Mouse (Mus musculus) embryonic fibroblast, embryonic 13.5 days (primary cell): ENCODE data around the gene Pnma1. TPM values are rescaled to one million over a fixed set of nuclear protein-coding genes. Genes with fewer than 3 reads are reported as not detected.

Experiments used
- H3K27ac ChIP-seq: 2 replicates; pipeline ENCODE4 v1.5.1; 2012; ENCODE audit warnings: low read length, control low read depth, inconsistent platforms; ENCODE audit not compliant: insufficient read depth
- H3K4me1 ChIP-seq: 2 replicates; pipeline ENCODE4 v1.6.1; 2011; ENCODE audit warnings: low read length; ENCODE audit not compliant: control insufficient read depth, insufficient read depth
- H3K4me3 ChIP-seq: 2 replicates; pipeline ENCODE4 v1.5.1; 2011; ENCODE audit warnings: mild to moderate bottlenecking, control low read depth, low read length; ENCODE audit not compliant: insufficient read depth
- CTCF ChIP-seq: IDR thresholded peaks from 2 replicates; pipeline ENCODE4 v1.5.1; 2011; ENCODE audit warnings: mild to moderate bottlenecking, control low read depth, low read length, moderate library complexity, borderline replicate concordance; ENCODE audit not compliant: insufficient read depth
- POLR2A ChIP-seq: IDR thresholded peaks from 2 replicates; pipeline ENCODE4 v1.6.1; 2011; ENCODE audit warnings: low read depth, mild to moderate bottlenecking, control low read depth, low read length, moderate library complexity
- polyA plus RNA-seq: library from polyadenylated mRNA; stranded (reverse); fragments of >200 nt; gene quantifications from 2 replicates; pipeline ENCODE4 v1.2.4, GENCODE M21; 2011; ENCODE audit warnings: low read depth; ENCODE audit not compliant: missing spikeins, insufficient read length

Gene Pnma1
- polyA plus RNA-seq, 1 experiment: 0.30 TPM

DNA sequence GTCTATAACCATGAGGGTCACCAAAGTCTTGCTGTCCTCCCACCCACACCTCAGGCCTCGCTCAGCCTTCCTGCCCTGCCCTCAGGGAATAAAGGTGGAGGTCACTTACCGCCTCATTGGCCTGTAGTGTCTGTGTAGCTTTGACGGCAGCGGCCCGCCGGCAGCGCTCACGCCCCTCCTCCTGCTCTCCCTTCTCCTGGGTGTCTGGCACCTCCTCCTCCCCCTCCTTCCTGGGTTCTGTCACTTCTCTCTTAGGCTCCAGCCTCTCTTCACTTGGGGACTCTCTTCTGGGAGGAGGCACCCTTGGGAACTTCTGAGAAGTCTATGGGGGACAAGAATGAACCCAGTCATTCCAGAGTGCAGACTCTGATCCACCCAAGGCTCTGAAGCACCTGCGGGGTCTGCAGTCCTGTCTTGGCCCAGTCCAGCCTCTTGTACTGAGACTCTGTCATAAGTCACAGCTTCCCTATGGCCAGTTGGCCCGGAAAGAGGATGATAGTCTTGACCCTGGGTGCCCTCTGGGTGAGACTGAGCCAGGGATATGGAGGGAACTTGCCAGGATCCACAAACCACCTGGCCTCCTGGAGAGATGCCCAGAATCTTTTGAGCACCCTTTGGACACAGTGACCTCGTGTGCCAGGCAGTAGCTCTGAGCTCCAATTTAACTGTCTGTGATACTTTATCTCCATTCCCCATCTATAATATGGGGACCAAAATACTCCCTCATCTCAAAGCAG lies 6.7 kb upstream of the Pnma1 start:
- Histone ChIP-seq H3K4me3 (no peak overlapping the region), H3K27ac (no peak overlapping the region), H3K4me1 (peaks cover 3% of the 10 kb centered on the region; the same call in 1 of the 2 replicates)
- TF ChIP-seq POLR2A: no peak
- TF ChIP-seq CTCF: no peak

DNA sequence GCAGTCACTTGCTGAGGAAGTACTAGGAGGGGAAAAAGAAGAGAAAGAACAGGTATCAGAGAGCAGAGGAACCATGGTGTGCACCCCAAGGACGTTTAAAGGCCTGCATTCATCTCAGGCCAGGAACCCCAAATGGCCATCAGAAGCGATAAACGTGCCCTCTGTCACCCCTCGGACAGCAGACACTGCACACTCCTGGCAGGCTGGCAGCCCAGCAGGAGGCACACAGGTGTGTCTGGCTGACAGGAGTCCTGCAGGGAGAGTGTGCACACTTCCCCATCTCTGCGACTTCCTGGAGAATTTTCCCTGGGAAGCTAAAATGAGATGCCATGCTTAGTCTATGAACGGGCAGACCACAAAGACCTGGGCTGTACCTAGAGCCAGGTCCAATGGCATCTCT lies 5.1 kb upstream of the Pnma1 start:
- Histone ChIP-seq H3K4me3 (no peak overlapping the region), H3K27ac (no peak overlapping the region), H3K4me1 (peaks cover 3% of the 10 kb centered on the region; the same call in 1 of the 2 replicates)
- TF ChIP-seq POLR2A: no peak
- no peak for TF ChIP-seq CTCF

DNA sequence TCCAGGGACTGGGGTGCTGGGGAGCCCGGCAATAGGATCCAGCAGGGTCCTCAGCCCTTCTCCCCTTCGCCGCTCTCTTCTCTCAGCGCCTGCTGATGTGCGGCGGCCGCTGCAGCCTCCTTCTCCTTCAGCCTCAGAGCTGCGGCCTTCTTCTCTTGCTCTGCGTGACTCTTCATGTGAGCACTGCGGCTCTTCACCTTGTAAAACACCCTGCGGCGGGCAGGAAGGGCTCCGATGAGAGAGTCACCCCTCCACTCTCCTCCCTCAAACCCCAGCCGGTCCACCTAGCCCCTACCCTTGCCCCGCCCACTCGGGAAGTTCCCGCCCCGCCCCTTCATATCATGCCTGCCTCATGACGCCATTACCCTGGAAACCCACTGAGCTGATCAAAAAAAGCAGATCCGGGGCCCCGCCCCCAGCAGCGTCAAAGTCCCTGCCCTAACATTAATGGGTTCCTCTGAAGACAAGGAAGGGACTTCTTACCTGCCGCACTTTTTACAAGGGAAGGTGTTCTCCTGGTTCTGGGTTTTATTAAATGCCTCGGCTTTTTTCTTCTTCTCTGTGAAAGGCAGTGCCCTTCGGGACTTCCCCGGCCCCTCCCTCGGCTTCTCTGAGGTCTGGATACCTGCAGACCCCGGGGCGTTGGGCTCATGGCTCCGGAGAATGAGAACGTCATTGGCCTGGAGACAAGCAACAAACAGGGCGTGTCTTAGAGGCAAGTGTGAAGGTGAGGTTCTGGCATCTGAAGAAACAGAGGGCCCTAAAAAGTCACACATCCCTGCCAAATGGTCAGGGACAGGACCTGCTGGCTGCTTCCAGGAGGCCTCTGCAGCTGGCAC lies 4.3 kb upstream of the Pnma1 start:
- Histone ChIP-seq H3K4me1 (peaks cover 3% of the 10 kb centered on the region; the same call in 1 of the 2 replicates), H3K4me3 (no peak overlapping the region), H3K27ac (no peak overlapping the region)
- no peak for TF ChIP-seq POLR2A

DNA sequence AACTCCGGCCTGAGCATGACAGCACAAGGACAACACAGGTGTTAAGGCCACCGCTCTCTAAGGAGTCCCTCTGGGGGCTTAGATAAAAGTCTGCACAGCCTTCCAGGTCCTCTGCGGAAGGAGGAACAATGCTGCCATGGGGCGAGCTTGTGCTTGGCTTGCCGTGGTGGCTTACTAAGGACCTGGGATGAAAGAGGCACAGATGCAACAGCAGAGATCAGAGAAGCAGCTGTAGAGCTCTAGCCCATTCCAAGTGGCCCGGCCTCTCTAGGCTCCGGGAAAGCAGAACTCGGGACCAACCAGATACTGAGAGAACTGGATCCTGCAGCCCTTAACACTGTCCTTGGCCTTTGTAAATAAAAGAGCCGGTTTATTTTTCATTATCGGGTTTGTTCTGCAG lies 3.6 kb upstream of the Pnma1 start:
- Histone ChIP-seq H3K4me3 (no peak overlapping the region), H3K27ac (no peak overlapping the region), H3K4me1 (peaks cover 3% of the 10 kb centered on the region; the same call in 1 of the 2 replicates)
- TF ChIP-seq CTCF (no peak), POLR2A (no peak)

DNA sequence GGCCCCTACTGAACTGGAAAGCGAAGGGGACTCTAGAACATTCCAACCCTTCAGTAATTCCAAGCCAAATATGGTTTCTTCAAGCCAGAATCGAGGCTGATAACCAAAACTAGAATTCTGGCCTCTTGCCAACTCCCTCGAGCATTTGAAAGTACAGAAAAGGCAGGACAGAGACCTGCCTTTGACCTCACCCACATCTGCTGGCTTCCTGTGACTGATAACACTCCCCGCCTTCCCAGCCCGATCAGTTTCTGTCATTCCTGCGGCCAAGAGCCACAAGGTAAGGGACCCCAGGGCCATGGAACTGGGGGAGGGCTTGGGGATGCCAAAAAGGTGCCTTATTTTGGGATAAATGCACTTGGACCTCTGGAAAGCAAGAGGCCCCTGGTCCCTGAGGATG lies 2.7 kb upstream of the Pnma1 start:
- TF ChIP-seq CTCF (no peak), POLR2A (no peak)
- Histone ChIP-seq H3K27ac (no peak overlapping the region), H3K4me3 (no peak overlapping the region), H3K4me1 (peaks cover 3% of the 10 kb centered on the region; the same call in 1 of the 2 replicates)

DNA sequence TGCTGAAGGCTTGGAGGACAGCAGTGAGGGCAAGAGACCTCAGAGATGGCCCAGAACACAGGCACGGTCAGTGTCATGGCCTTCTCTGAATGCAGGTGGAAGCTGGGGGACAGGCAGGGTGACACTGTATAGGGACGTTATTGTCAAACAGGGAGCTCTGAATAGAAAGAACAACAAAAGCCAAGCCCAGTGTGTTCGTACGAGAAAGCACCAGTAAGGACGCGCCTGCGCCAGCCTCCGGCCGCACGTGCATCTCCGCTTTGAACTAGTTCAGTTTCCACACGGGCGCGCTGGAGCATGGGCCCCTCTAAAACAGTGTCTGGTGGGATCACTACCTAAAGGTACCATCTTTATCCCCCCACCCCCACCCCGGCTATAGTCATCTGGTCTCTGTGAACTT lies 1.7 kb upstream of the Pnma1 start:
- H3K4me3 ChIP-seq: no peak overlapping the region
- no peak overlapping the region for H3K27ac ChIP-seq
- TF ChIP-seq CTCF (no peak), POLR2A (no peak)
- H3K4me1 ChIP-seq: peaks cover 3% of the 10 kb centered on the region; the same call in 1 of the 2 replicates

DNA sequence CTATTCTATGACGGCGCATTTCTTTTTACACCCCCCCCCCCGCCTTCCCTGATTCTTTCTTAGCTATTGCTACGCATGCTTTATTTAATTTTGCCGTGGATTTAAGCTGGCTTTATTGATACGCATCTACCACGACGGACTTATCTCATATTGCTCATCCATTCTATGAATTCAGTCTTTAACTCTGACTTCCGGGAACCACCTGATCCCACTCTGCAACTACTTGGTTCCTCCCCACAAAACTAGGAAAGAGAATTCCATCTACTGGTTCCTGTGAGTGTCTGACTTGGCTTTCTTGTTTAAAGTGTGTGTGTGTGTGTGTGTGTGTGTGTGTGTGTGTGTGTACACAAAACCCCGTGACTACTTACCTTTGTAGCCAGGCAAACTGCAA lies 328 bp upstream of the Pnma1 start:
- Histone ChIP-seq H3K4me1 (peaks cover 3% of the 10 kb centered on the region; the same call in 1 of the 2 replicates), H3K27ac (no peak overlapping the region), H3K4me3 (no peak overlapping the region; the same call in 1 of the 2 replicates)
- no peak for TF ChIP-seq POLR2A
- TF ChIP-seq CTCF: no peak

DNA sequence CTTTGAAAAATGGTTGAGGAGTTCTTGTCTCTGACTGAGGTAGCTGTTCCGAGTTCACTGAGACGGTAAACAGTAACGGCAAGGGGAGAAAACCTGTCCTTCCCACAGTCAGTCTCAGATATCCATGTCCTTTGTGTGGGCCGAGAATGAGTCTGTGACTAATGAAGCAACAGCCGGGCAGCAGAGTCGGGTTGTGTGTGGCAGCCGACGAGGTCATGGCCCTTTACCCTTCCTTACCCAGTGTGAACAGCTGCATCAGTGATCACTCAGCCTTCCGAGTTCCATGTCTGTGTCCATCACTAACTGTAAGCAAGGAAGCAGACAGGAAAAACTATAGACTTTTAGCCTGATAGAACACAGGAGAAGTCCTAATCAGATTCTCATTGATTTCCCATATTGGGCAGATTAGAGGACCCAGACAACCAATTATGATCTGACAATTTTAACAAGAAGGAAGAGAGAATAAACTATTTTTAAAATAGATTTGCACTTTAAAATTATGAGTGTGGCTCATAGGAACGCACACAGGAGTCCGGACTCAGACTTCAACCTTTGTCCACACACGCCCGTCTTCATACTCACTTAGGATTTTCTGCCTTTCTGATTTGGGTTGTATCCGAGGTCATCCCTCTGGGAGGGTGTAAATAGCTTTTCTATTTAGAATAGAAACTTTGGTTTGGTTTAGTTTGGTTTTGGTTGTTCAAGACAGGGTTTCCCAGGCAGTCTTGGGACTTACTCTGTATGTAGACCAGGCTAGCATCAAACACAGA lies 5.8 kb downstream of the Pnma1 start:
- no peaks in the 10 kb centered on the region for H3K4me1 ChIP-seq
- H3K4me3 ChIP-seq: no peak overlapping the region
- H3K27ac ChIP-seq: no peak overlapping the region
- no peak for TF ChIP-seq CTCF
- TF ChIP-seq POLR2A: no peak

DNA sequence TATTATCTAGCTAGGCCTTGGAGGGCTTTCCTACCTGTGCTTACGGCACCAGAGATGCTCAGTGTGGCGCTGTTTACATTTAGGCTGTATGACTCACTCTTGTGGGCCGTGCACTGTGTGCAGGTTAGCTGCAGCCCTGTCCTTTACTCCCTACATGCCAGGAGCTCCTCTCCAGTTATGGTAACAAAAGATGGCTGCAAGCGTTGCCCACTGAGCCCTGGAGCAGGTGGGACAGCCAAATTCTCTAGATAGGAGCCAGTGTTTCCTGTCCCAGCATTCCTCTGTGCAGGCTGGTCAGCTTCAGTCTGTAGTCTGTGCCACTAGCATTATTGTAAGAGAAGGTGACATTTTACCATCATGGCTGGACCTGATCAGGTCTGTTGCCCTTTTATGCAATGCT lies 7.0 kb downstream of the Pnma1 start:
- H3K4me3 ChIP-seq: no peak overlapping the region
- no peaks in the 10 kb centered on the region for H3K4me1 ChIP-seq
- no peak overlapping the region for H3K27ac ChIP-seq
- TF ChIP-seq POLR2A (no peak), CTCF (no peak)

DNA sequence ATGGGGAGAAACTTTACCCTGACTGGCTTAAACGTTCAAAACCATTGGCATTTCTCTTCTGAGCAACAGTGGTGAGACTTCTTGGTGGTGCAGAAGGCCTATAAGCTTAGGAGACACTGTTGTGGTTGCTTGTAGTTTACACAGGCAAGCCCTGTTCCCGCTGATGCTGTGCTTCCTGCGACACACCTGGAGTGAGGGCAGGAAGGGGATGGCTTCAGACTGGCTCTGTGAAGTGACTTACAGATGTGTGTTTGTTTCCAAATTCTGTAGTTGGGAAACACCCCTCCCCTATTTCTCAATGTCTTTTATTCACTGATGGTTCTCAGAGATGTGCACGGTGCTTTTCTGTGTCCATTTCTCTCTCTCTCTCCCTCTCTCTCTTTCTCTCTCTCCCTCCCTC lies 8.2 kb downstream of the Pnma1 start:
- no peak overlapping the region for H3K27ac ChIP-seq
- TF ChIP-seq CTCF (no peak), POLR2A (no peak)
- no peak overlapping the region for H3K4me3 ChIP-seq
- H3K4me1 ChIP-seq: no peaks in the 10 kb centered on the region
